Comparison of ENCODE assay signal across 8 mouse cellular contexts in genomic region chr2:24574616-24575015, GRCm38 (mm10).
DNase-seq lines count a peak whose midpoint lies in the region; ATAC-seq and TF ChIP-seq lines count a peak whose summit lies in the region.

No protein-coding gene starts in this region.

- H3K9me3 ChIP-seq in kidney, embryonic 16.5 days (ENCODE audit: low read length) = no peaks in the 10 kb centered on the region
- H3K9me3 ChIP-seq in ES-E14 (ENCODE audit: control insufficient read depth, insufficient read depth, low read depth, low read length) = no peaks in the 10 kb centered on the region
- no peaks in the 10 kb centered on the region for H3K9me3 ChIP-seq in midbrain, postnatal 0 days (ENCODE audit: low read length)

- WGBS in kidney, embryonic 16.5 days = 22% methylated on average over 3 of the region's 3 CpGs
- WGBS in midbrain, postnatal 0 days = 23% methylated on average over 3 of the region's 3 CpGs

- H3K4me2 ChIP-seq in kidney, embryonic 16.5 days (replicated peaks; ENCODE audit: low read depth, low read length) = no peak overlapping the region
- no peak overlapping the region for H3K4me2 ChIP-seq in midbrain, postnatal 0 days (ENCODE audit: low read depth, low read length, poor library complexity, severe bottlenecking)

- DNase-seq in kidney, adult 11 months = peak; percentile 13
- DNase-seq in ES-E14 (ENCODE audit: low read depth, low spot score) = peak; percentile 28
- peak; percentile 4 for DNase-seq in c-Kit-positive CD71-positive TER-119-negative erythroid progenitor cells, embryonic 14.5 days (ENCODE audit: low read depth)
- DNase-seq in gastrocnemius, postnatal 10 days = peak; percentile 64
- peak; percentile 35 to 80 for DNase-seq in layer of hippocampus, postnatal 25 days (ENCODE audit: extremely low spot score in 1 of 2, low spot score in 1 of 2)
- DNase-seq in midbrain, postnatal 0 days (ENCODE audit: low spot score) = peak; percentile 39
- no peak for DNase-seq in yolk sac, embryonic 10.5 days (ENCODE audit: low spot score)

- H3K36me3 ChIP-seq in kidney, embryonic 16.5 days (ENCODE audit: insufficient read depth, low read length) = no peaks in the 10 kb centered on the region
- H3K36me3 ChIP-seq in ES-E14 (ENCODE audit: control insufficient read depth, insufficient read depth, low read length, poor library complexity, severe bottlenecking) = no peaks in the 10 kb centered on the region
- no peaks in the 10 kb centered on the region for H3K36me3 ChIP-seq in midbrain, postnatal 0 days (ENCODE audit: insufficient read depth, low read length)

- no peak overlapping the region for H3K27ac ChIP-seq in kidney, embryonic 16.5 days (ENCODE audit: low read length)
- no peak overlapping the region for H3K27ac ChIP-seq in ES-E14 (ENCODE audit: insufficient read depth, low read depth, low read length, poor library complexity, severe bottlenecking)
- no peak overlapping the region for H3K27ac ChIP-seq in midbrain, postnatal 0 days (ENCODE audit: low read depth, low read length)

- no peak overlapping the region for H3K4me3 ChIP-seq in kidney, embryonic 16.5 days (ENCODE audit: low read length)
- no peak overlapping the region for H3K4me3 ChIP-seq in ES-E14 (ENCODE audit: insufficient read depth in 1 of 2, low read depth in 1 of 2, low read length in 2 of 2, poor library complexity in 1 of 2, severe bottlenecking in 1 of 2)
- H3K4me3 ChIP-seq in midbrain, postnatal 0 days (ENCODE audit: low read depth, low read length) = no peak overlapping the region

- no peak overlapping the region for H3K9ac ChIP-seq in kidney, embryonic 16.5 days (replicated peaks; ENCODE audit: low read length)
- H3K9ac ChIP-seq in ES-E14 (ENCODE audit: insufficient read depth, low read depth, low read length, poor library complexity, severe bottlenecking) = no peak overlapping the region
- no peak overlapping the region for H3K9ac ChIP-seq in midbrain, postnatal 0 days (replicated peaks; ENCODE audit: low read length, poor library complexity, severe bottlenecking)

- in situ Hi-C loops in ES-E14 (cut with MboI; ENCODE audit: low sequenced_read_pairs in 2 of 2, unreplicated experiment in 2 of 2) = loop anchor here in 1 of 2 experiments (10.0 kb wide), 1 partner anchor 180 kb away; no protein-coding TSS in a partner anchor

- ATAC-seq in kidney, embryonic 16.5 days (ENCODE audit: low FRiP score, low TSS enrichment) = no peak
- ATAC-seq in midbrain, postnatal 0 days (ENCODE audit: low FRiP score) = no peak

- H3K4me1 ChIP-seq in kidney, embryonic 16.5 days (ENCODE audit: insufficient read depth, low read length) = no peaks in the 10 kb centered on the region
- no peaks in the 10 kb centered on the region for H3K4me1 ChIP-seq in ES-E14 (ENCODE audit: control insufficient read depth in 2 of 2, insufficient read depth in 2 of 2, low read length in 2 of 2, poor library complexity in 1 of 2)
- no peaks in the 10 kb centered on the region for H3K4me1 ChIP-seq in midbrain, postnatal 0 days (ENCODE audit: insufficient read depth, low read length)

- peak; percentile 68 for TF ChIP-seq CTCF in midbrain, postnatal 0 days (IDR thresholded peaks at IDR 0.05)

- no peaks in the 10 kb centered on the region for H3K27me3 ChIP-seq in kidney, embryonic 16.5 days (ENCODE audit: insufficient read depth, low read length)
- no peaks in the 10 kb centered on the region for H3K27me3 ChIP-seq in midbrain, postnatal 0 days (ENCODE audit: insufficient read depth, low read length)

TF ChIP-seq in ES-E14, 5 proteins besides CTCF, POLR2A, EP300 and RAD21:
- TF ChIP-seq ZC3H11A (IDR thresholded peaks at IDR 0.05; ENCODE audit: borderline replicate concordance, low read depth, low read length) (peak; percentile 83), ZNF384 (IDR thresholded peaks at IDR 0.05; ENCODE audit: low read depth, low read length) (no peak)
